In the genomic region with DNA sequence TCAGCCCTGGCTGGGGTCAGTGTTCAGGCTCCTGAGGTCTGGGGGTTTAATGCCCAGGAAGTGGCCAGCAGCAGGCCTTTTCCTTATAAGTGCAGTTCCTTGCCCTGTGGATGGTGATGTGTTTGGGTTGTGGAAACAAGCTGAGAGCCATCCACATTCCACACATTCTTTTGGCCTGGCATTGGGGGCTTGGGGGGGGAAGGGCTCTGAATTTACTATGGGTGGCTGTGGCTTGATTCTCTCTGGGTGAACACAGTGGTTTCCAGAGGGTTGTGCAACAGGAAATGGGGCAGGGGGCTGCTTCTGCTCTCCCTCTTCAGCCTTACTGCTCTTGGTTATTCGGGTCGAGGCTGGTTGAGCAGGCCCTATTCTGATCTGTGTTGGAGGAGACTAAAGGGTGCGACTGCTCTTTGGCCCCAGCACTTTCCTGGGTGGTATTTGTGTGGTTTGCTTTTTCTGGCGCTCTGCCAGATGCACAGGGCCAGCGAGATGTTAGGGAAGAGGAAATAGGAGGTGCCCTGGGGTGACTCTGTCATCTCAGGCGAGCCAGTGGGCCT, we compare ENCODE assay signal across 8 mouse cellular contexts. TPM values are rescaled to one million over a fixed set of nuclear protein-coding genes. Genes with fewer than 3 reads are reported as not detected.
DNase-seq lines count a peak whose midpoint lies in the region; ATAC-seq and TF ChIP-seq lines count a peak whose summit lies in the region.

No protein-coding gene starts in this region.

- no peaks in the 10 kb centered on the region for H3K27me3 ChIP-seq in heart, postnatal 0 days (ENCODE audit: control insufficient read depth, insufficient read depth, low read length)
- no peaks in the 10 kb centered on the region for H3K27me3 ChIP-seq in neural tube, embryonic 13.5 days
- H3K27me3 ChIP-seq in cerebellum, adult 2 months (ENCODE audit: control insufficient read depth, insufficient read depth, low read length), result no peaks in the 10 kb centered on the region

- H3K9ac ChIP-seq in heart, postnatal 0 days (replicated peaks; ENCODE audit: low read depth, low read length), result peak overlapping the region; percentile 17; the same call in 1 of the 2 replicates
- peak overlapping the region; percentile 23 for H3K9ac ChIP-seq in neural tube, embryonic 13.5 days

- 10% methylated on average over 6 of the region's 6 CpGs for WGBS in heart, postnatal 0 days
- WGBS in neural tube, embryonic 13.5 days, result 24% methylated on average over 6 of the region's 6 CpGs
- 41% methylated on average over 6 of the region's 6 CpGs for WGBS in cerebellum, adult 2 months

- peak; percentile 57 for TF ChIP-seq EP300 in heart, postnatal 0 days (IDR thresholded peaks at IDR 0.05; ENCODE audit: low read depth)

- peak; percentile 70 for ATAC-seq in heart, postnatal 0 days (ENCODE audit: insufficient read depth, low read depth)
- ATAC-seq in neural tube, embryonic 13.5 days (ENCODE audit: low read depth), result no peak

- TF ChIP-seq CTCF in heart, postnatal 0 days (IDR thresholded peaks at IDR 0.05; ENCODE audit: low read depth), result no peak; the same call in 1 of the 2 replicates
- no peak for TF ChIP-seq CTCF in cerebellum, adult 2 months (IDR thresholded peaks at IDR 0.05; ENCODE audit: borderline replicate concordance, insufficient read depth, low read depth, low read length)

- no peak for TF ChIP-seq POLR2A in cerebellum, adult 2 months (IDR thresholded peaks at IDR 0.05; ENCODE audit: borderline replicate concordance, insufficient read depth, low read length)

- H3K4me1 ChIP-seq in heart, postnatal 0 days (ENCODE audit: control insufficient read depth, insufficient read depth), result peaks cover 73% of the 10 kb centered on the region
- peaks cover 67% of the 10 kb centered on the region for H3K4me1 ChIP-seq in neural tube, embryonic 13.5 days (replicated peaks)
- peaks cover 2% of the 10 kb centered on the region; the same call in 1 of the 2 replicates for H3K4me1 ChIP-seq in cerebellum, adult 2 months (ENCODE audit: control insufficient read depth, insufficient read depth, low read length)

- peak; percentile 93 for DNase-seq in heart, adult 11 months
- no peak for DNase-seq in heart, adult 9 months (ENCODE audit: low spot score in 2 of 2)
- DNase-seq in Muller cell, postnatal 12 days (ENCODE audit: inconsistent ontology term), result peak; percentile 96
- peak; percentile 70 for DNase-seq in heart, postnatal 0 days (ENCODE audit: low spot score)
- peak; percentile 59 for DNase-seq in liver
- no peak for DNase-seq in cerebellum, adult 2 months
- DNase-seq in layer of hippocampus, postnatal 14 days (ENCODE audit: low spot score in 2 of 2), result no peak

- peak overlapping the region; percentile 83 for H3K27ac ChIP-seq in heart, postnatal 0 days (ENCODE audit: low read depth)
- no peak overlapping the region for H3K27ac ChIP-seq in neural tube, embryonic 13.5 days (replicated peaks)
- H3K27ac ChIP-seq in cerebellum, adult 2 months (ENCODE audit: insufficient read depth, low read length), result no peak overlapping the region

- H3K9me3 ChIP-seq in heart, postnatal 0 days (replicated peaks; ENCODE audit: control insufficient read depth, low read length), result no peaks in the 10 kb centered on the region
- H3K9me3 ChIP-seq in neural tube, embryonic 13.5 days, result no peaks in the 10 kb centered on the region

- peaks cover 12% of the 10 kb centered on the region for H3K36me3 ChIP-seq in heart, postnatal 0 days (replicated peaks; ENCODE audit: control insufficient read depth, insufficient read depth, low read length)
- 0 out of 2 replicates have a peak, but pooled peaks cover 6% of the 10 kb centered on the region for H3K36me3 ChIP-seq in neural tube, embryonic 13.5 days

- no peak overlapping the region for H3K4me2 ChIP-seq in heart, postnatal 0 days (ENCODE audit: low read depth, low read length)
- H3K4me2 ChIP-seq in neural tube, embryonic 13.5 days, result no peak overlapping the region

- no peak overlapping the region for H3K4me3 ChIP-seq in heart, postnatal 0 days (ENCODE audit: low read depth, low read length)
- no peak overlapping the region for H3K4me3 ChIP-seq in neural tube, embryonic 13.5 days
- no peak overlapping the region for H3K4me3 ChIP-seq in cerebellum, adult 2 months (replicated peaks; ENCODE audit: insufficient read depth, low read depth, low read length)

RNA-seq across cellular contexts. Expression of a gene that starts 38.2 kb away (rescaled TPM):
- total RNA-seq in heart, postnatal 0 days (2014; rRNA removed; ENCODE audit: low replicate concordance), result 50.6 and 74.8 TPM in 2 replicates
- 11.0 and 15.1 TPM in 2 replicates for polyA plus RNA-seq in heart, postnatal 0 days (2015; fragmentation: Nextera tagmentation; extraction: Ambion mirVana)
- 23.3 and 24.6 TPM in 2 replicates for polyA plus RNA-seq in neural tube, embryonic 13.5 days (2015; fragmentation: Nextera tagmentation; extraction: Ambion mirVana)
- polyA plus RNA-seq in cerebellum, adult 2 months (2012; rRNA removed), result 7.8 and 8.6 TPM in 2 replicates
- total RNA-seq in layer of hippocampus, postnatal 14 days (2021), result 10 to 100 TPM; 40.1 to 42.1 TPM

Comparison
In these comparisons a context has a peak if more than half of its experiments do, and no peak if none do; other contexts are left out.
1. DNase-seq: peak in heart, adult 11 months (single experiment), Muller cell, postnatal 12 days (single experiment), heart, postnatal 0 days (single experiment) and liver (single experiment); none in heart, adult 9 months (0 of 2), cerebellum, adult 2 months (0 of 2) and layer of hippocampus, postnatal 14 days (0 of 2).